Mouse (Mus musculus): ENCODE measurements around the gene Bard1. TPM values are rescaled to one million over a fixed set of nuclear protein-coding genes. Genes with fewer than 3 reads are reported as not detected.

Bard1 gene
- total RNA-seq (2023): 10.5 and 12.4 TPM in 2 replicates

GRCm38 (mm10) chr1:71102344-71103173 lies at the start of gene Bard1:
Bard1 (minus strand) TSS chr1:71103146.

